Mouse (Mus musculus): Measurements from ENCODE around the gene Rab11fip5.
A peak's percentile ranks its signal among the peaks of the same experiment; 100 is the strongest.

Rab11fip5 gene

GRCm38 (mm10) chr6:85343027-85343426 lies 31.4 kb downstream of the Rab11fip5 start:
- no peak for DNase-seq

- DNase-seq: no peak
Observed at GRCm38 (mm10) chr6:85341814-85342501, 32.5 kb downstream of the Rab11fip5 start.

GRCm38 (mm10) chr6:85340184-85340583 lies 34.2 kb downstream of the Rab11fip5 start:
- DNase-seq: no peak

- DNase-seq: peak; percentile 59
Observed at GRCm38 (mm10) chr6:85339273-85339901, 35.0 kb downstream of the Rab11fip5 start.

- no peak for DNase-seq
Observed at GRCm38 (mm10) chr6:85336944-85337343, 37.5 kb downstream of the Rab11fip5 start.

- no peak for DNase-seq
Observed at GRCm38 (mm10) chr6:85335352-85335751, 39.1 kb downstream of the Rab11fip5 start.

GRCm38 (mm10) chr6:85334851-85335250 lies 39.6 kb downstream of the Rab11fip5 start:
- no peak for DNase-seq

GRCm38 (mm10) chr6:85334251-85334650 lies 40.2 kb downstream of the Rab11fip5 start:
- no peak for DNase-seq

- DNase-seq: no peak
Observed at GRCm38 (mm10) chr6:85333732-85334131, 40.7 kb downstream of the Rab11fip5 start.

- DNase-seq: peak; percentile 96
Observed at GRCm38 (mm10) chr6:85333000-85333669, 41.3 kb downstream of the Rab11fip5 start, which contains the start of gene Sfxn5. Sfxn5 (minus strand) TSS chr6:85333422.

GRCm38 (mm10) chr6:85332351-85332999 lies 42.0 kb downstream of the Rab11fip5 start:
- DNase-seq: peak; percentile 44

GRCm38 (mm10) chr6:85331736-85332135 lies 42.7 kb downstream of the Rab11fip5 start:
- DNase-seq: no peak

- DNase-seq: no peak
Observed at GRCm38 (mm10) chr6:85331221-85331735, 43.2 kb downstream of the Rab11fip5 start.

- DNase-seq: no peak
Observed at GRCm38 (mm10) chr6:85329666-85330185, 44.7 kb downstream of the Rab11fip5 start.

GRCm38 (mm10) chr6:85326564-85326963 lies 47.9 kb downstream of the Rab11fip5 start:
- no peak for DNase-seq

- no peak for DNase-seq
Observed at GRCm38 (mm10) chr6:85325109-85325508, 49.3 kb downstream of the Rab11fip5 start.

GRCm38 (mm10) chr6:85320445-85320866 lies 54.0 kb downstream of the Rab11fip5 start:
- no peak for DNase-seq

GRCm38 (mm10) chr6:85316211-85316610 lies 58.2 kb downstream of the Rab11fip5 start:
- DNase-seq: no peak

GRCm38 (mm10) chr6:85314064-85314798 lies 60.2 kb downstream of the Rab11fip5 start:
- no peak for DNase-seq

- no peak for DNase-seq
Observed at GRCm38 (mm10) chr6:85307894-85308293, 66.5 kb downstream of the Rab11fip5 start.

- no peak for DNase-seq
Observed at GRCm38 (mm10) chr6:85306375-85306774, 68.1 kb downstream of the Rab11fip5 start.

- no peak for DNase-seq
Observed at GRCm38 (mm10) chr6:85305826-85306225, 68.6 kb downstream of the Rab11fip5 start.

Data from right cerebral cortex, postnatal 14 days (tissue).